Mouse (Mus musculus) forebrain, embryonic 16.5 days (tissue): ENCODE data around the gene Noxa1. TPM values are rescaled to one million over a fixed set of nuclear protein-coding genes. Genes with fewer than 3 reads are reported as not detected.

Source experiments
- ATAC-seq: fragments of 200-750 bp; cut with Nextera tagmentation; 2 replicates; pipeline ENCODE4 v1.8.0; 2017; ENCODE audit warnings: mild to moderate bottlenecking, moderate library complexity
- H3K27ac ChIP-seq: fragments of 300-500 bp; sonication (generic); 2 replicates; pipeline ENCODE4 v1.5.1; 2014; ENCODE audit warnings: low read length, control low read depth
- H3K27me3 ChIP-seq: fragments of 300-500 bp; sonication (generic); replicated peaks from 2 replicates; pipeline ENCODE4 v1.6.1; 2014; ENCODE audit warnings: low read length; ENCODE audit not compliant: control insufficient read depth, insufficient read depth
- H3K36me3 ChIP-seq: fragments of 300-500 bp; sonication (generic); 2 replicates; pipeline ENCODE4 v1.6.1; 2014; ENCODE audit not compliant: control insufficient read depth, insufficient read depth
- H3K4me1 ChIP-seq: fragments of 300-500 bp; sonication (generic); replicated peaks from 2 replicates; pipeline ENCODE4 v1.6.1; 2014; ENCODE audit warnings: low read length; ENCODE audit not compliant: control insufficient read depth, insufficient read depth
- H3K4me2 ChIP-seq: fragments of 300-500 bp; sonication (generic); 2 replicates; pipeline ENCODE4 v1.6.1; 2014; ENCODE audit warnings: mild to moderate bottlenecking, low read length, control low read depth
- H3K4me3 ChIP-seq: fragments of 300-500 bp; sonication (generic); replicated peaks from 2 replicates; pipeline ENCODE4 v1.5.1; 2014; ENCODE audit warnings: mild to moderate bottlenecking, low read length, control low read depth
- H3K9ac ChIP-seq: fragments of 300-500 bp; sonication (generic); replicated peaks from 2 replicates; pipeline ENCODE4 v1.6.1; 2014; ENCODE audit warnings: low read depth, low read length, control low read depth
- H3K9me3 ChIP-seq: fragments of 300-500 bp; sonication (generic); 2 replicates; pipeline ENCODE4 v1.6.1; 2016; ENCODE audit warnings: low read length; ENCODE audit not compliant: control insufficient read depth
- WGBS: fragments of 180-500 bp; shearing (Covaris S2); extraction: QIAGEN DNeasy Blood & Tissue Kit; methylation state at CpG from one replicate; pipeline ENCODE4 v1.1.7; 2014; 5-methylcytosine and 5-hydroxymethylcytosine counted together
- polyA plus RNA-seq: library from polyadenylated mRNA; unstranded; fragments of >200 nt; fragmentation: Nextera tagmentation; extraction: Ambion mirVana; gene quantifications from 2 replicates; pipeline ENCODE4 v1.2.1, GENCODE M21; 2015

Noxa1 gene
- not detected in 2 replicates for polyA plus RNA-seq

DNA sequence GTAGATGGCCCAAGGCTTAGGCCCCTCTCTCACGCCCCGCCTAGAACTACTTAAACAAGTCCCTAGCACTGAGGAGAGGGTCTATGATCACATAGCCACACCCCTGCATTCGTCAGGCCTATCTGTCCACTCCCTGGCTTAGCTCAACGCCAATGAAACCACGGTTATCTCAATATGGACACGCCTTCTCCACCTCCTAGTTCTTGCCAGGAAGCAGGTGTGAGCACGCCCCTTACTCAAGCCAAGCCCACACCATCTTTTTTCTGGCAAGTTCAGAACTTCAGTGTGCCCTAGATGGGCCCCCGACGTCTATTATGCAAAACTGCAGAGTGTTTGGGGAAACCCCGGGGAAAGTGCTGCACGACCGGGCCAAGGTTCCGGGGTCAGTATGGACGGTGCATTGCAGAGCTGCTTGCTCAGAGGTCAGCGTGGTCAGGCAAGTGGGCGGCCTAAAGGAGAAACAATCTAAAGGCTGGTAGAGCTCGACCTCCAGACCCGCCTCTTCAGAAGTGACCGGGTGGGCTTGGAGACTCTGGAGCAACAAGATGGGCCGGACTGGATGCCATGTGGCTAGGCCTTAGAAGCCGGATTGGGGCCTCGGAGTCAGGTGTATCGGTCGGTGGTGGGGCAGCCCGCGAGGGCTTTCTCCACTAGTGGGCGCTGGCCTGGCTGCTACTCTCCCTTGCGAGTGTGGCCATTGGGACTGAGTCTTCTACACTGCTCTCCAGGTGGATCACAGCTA, at the start of gene Noxa1:
TSS of gene Noxa1 (minus strand) at position 41 of the 742 bp plus-strand sequence.
- no peaks in the 10 kb centered on the region for H3K9me3 ChIP-seq
- H3K27me3 ChIP-seq: no peaks in the 10 kb centered on the region
- no peak within 1 kb of the TSS for H3K27ac ChIP-seq
- H3K36me3 ChIP-seq: no peaks in the 10 kb centered on the region
- no peak within 1 kb of the TSS for H3K4me3 ChIP-seq
- H3K9ac ChIP-seq: no peak within 1 kb of the TSS
- WGBS: 55% methylated on average over 28 of the region's 28 CpGs
- H3K4me1 ChIP-seq: peaks cover 12% of the 10 kb centered on the region
- no peak for ATAC-seq
- H3K4me2 ChIP-seq: no peak within 1 kb of the TSS

DNA sequence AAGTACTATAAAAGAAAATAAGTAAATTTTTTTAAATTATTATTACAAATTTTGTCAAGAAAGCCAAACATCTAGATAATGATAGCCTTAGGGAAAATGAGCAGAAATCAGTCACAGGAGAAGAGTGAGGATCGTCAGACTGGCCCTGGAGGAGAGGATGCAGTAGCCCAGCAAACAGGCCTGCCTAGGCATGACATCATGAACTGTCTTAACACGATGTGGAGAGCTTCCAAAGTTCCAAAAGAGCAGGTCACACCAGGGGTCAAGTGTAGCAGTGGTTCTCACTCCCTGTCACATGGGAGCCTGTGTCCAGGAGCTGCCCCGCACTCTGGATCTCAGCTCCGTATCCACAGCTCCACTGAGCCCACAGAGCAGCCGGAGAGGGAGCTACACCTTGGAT, 47.0 kb upstream of the Noxa1 start:
- H3K4me3 ChIP-seq: no peak overlapping the region
- no peak overlapping the region for H3K9ac ChIP-seq
- H3K27ac ChIP-seq: no peak overlapping the region
- no peaks in the 10 kb centered on the region for H3K27me3 ChIP-seq
- no peaks in the 10 kb centered on the region for H3K9me3 ChIP-seq
- WGBS: 89% methylated on average over 5 of the region's 5 CpGs
- no peak for ATAC-seq
- no peaks in the 10 kb centered on the region for H3K4me1 ChIP-seq
- H3K4me2 ChIP-seq: no peak overlapping the region
- no peaks in the 10 kb centered on the region for H3K36me3 ChIP-seq

GRCm38 (mm10) chr2:25141185-25141584, 46.2 kb upstream of the Noxa1 start:
- ATAC-seq: no peak
- no peaks in the 10 kb centered on the region for H3K4me1 ChIP-seq
- H3K4me2 ChIP-seq: no peak overlapping the region
- no peak overlapping the region for H3K27ac ChIP-seq
- no peaks in the 10 kb centered on the region for H3K9me3 ChIP-seq
- H3K27me3 ChIP-seq: no peaks in the 10 kb centered on the region
- no peak overlapping the region for H3K4me3 ChIP-seq
- no peak overlapping the region for H3K9ac ChIP-seq
- 71% methylated on average over 4 of the region's 4 CpGs for WGBS
- no peaks in the 10 kb centered on the region for H3K36me3 ChIP-seq

DNA sequence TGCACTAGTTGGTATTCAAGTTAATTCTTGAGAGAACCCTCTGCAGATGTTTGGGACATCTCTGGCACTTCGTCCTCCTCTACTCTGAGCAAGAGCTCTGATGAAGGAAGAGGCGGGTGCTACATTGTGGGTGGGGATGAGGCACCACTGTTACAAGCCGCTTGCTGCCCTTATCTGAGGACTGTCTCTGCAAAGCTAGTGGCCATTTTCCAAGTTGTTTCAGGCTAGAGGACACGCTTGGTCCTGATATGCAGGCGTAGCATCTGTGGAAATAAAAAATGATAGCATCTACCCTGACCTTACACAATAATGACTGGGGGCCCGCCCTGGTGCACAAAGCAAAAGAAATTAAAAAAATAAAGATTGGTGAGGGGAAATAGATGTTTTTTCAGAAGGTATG, 42.9 kb upstream of the Noxa1 start:
- ATAC-seq: no peak
- 82% methylated on average over 6 of the region's 6 CpGs for WGBS
- H3K9ac ChIP-seq: no peak overlapping the region
- no peaks in the 10 kb centered on the region for H3K4me1 ChIP-seq
- no peak overlapping the region for H3K27ac ChIP-seq
- no peaks in the 10 kb centered on the region for H3K36me3 ChIP-seq
- no peaks in the 10 kb centered on the region for H3K27me3 ChIP-seq
- H3K4me2 ChIP-seq: no peak overlapping the region
- H3K4me3 ChIP-seq: no peak overlapping the region
- H3K9me3 ChIP-seq: no peaks in the 10 kb centered on the region

GRCm38 (mm10) chr2:25131601-25132000, 36.7 kb upstream of the Noxa1 start:
- 71% methylated on average over 9 of the region's 9 CpGs for WGBS
- H3K4me2 ChIP-seq: no peak overlapping the region
- H3K9ac ChIP-seq: no peak overlapping the region
- no peak overlapping the region for H3K4me3 ChIP-seq
- H3K36me3 ChIP-seq: no peaks in the 10 kb centered on the region
- no peak for ATAC-seq
- no peaks in the 10 kb centered on the region for H3K9me3 ChIP-seq
- H3K27ac ChIP-seq: no peak overlapping the region
- no peaks in the 10 kb centered on the region for H3K27me3 ChIP-seq
- H3K4me1 ChIP-seq: peaks cover 9% of the 10 kb centered on the region

DNA sequence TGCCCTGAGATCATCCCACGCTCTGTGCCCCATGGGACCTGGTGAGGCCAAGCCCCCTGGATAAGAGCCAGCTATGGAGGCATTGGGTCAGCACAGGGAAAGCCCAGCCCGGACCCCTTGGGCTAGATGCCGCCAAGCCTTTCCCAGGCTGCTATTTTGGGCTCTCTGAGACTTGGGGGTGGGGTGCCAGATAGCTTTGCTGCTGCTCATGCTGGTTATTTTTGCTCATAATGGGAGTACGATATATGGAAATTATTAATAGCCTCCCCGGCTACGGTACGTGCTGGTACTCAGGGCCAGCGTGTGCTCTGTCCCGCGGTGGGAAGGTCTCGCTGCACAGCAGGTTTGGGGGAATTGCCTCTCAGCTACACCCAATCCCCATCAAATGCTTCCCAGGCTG, 33.1 kb upstream of the Noxa1 start:
- Histone ChIP-seq H3K4me2 (no peak overlapping the region), H3K9me3 (no peaks in the 10 kb centered on the region), H3K4me1 (peaks cover 19% of the 10 kb centered on the region), H3K9ac (no peak overlapping the region), H3K27me3 (no peaks in the 10 kb centered on the region), H3K36me3 (no peaks in the 10 kb centered on the region), H3K4me3 (no peak overlapping the region), H3K27ac (no peak overlapping the region)
- ATAC-seq: no peak
- WGBS: 70% methylated on average over 11 of the region's 11 CpGs

DNA sequence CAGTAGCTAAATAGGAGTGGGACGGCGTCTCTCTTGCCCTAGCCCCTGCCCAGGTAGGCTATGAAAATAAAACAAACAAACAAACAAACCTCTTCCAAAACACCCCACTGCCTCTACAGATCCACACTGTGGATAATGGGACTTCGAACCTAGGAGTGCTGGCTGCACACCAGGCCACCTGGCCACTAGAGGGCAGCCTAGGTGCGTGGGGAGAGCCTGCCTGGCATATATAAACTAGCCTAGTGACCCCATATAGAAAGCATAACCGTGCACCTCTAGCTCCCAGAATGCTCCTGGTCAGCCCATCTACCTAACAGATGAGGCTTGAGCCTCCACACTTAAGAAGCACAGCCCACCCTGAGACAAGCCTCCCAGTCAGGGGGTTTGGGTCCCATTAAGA, 32.3 kb upstream of the Noxa1 start:
- no peak for ATAC-seq
- no peaks in the 10 kb centered on the region for H3K27me3 ChIP-seq

DNA sequence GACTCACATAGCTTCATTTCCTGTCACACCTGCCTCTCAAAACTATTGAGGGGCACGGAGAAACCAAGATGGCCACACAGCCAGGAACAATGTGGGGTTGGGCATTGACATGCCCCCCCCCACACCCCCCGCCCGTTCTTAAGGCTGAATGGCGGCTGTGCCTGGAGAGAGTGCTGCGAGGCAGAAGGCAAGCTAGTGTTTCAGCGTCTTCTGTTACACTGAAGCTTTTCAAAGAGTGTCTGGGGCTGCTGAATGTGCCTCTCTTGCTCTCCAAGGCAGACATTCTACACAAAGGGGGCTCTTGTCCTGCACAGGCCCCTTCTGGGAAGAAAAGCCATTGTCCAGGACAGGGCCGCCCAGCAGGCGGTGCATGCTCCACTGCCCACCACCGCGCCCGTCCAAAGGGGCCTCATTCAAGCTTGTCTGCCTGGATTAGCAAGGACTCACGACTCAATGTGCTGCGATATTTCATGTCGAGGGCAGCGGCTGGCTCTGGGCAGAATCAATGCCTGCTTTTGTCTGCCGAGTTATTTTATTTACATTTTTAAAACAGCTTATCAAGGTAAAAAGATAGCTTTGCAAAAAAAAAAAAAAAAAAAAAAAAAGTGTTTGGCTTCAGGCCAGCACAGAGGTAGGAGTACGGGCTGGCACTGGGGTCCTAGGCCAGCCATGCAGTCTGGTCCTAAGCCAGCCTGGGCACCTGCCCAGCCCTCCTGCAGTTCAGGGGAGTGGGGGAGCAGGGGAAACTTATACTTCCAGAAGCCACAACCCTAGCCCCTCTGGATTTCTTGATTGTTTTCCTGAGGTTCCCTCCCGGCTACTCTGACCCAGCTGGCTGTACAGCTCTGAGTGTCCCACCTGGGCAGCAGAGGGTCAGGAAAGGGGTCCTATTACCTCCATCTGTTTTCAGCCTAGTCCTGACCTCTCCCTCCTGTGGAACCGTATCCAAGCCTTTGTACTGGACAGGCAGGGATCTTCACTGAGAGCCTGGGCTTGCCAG, 31.4 kb upstream of the Noxa1 start:
- Histone ChIP-seq H3K27me3 (no peaks in the 10 kb centered on the region), H3K27ac (peak overlapping the region; percentile 75), H3K4me2 (no peak overlapping the region), H3K9me3 (no peaks in the 10 kb centered on the region), H3K4me3 (no peak overlapping the region), H3K4me1 (peaks cover 19% of the 10 kb centered on the region), H3K36me3 (no peaks in the 10 kb centered on the region), H3K9ac (peak overlapping the region; percentile 45; the same call in 1 of the 2 replicates)
- 4% methylated on average over 19 of the region's 19 CpGs for WGBS
- peak; percentile 94 for ATAC-seq

More for the DNA sequence above, 32.3 kb upstream of the Noxa1 start:
- Histone ChIP-seq H3K9me3 (no peaks in the 10 kb centered on the region), H3K9ac (no peak overlapping the region), H3K4me1 (peaks cover 19% of the 10 kb centered on the region), H3K36me3 (no peaks in the 10 kb centered on the region), H3K27ac (peak overlapping the region; percentile 75), H3K4me2 (no peak overlapping the region), H3K4me3 (no peak overlapping the region)
- 30% methylated on average over 5 of the region's 5 CpGs for WGBS

- H3K9ac ChIP-seq: no peak overlapping the region
- H3K9me3 ChIP-seq: no peaks in the 10 kb centered on the region
- ATAC-seq: no peak
- H3K4me3 ChIP-seq: no peak overlapping the region
- peaks cover 19% of the 10 kb centered on the region for H3K4me1 ChIP-seq
- WGBS: 53% methylated on average over 6 of the region's 6 CpGs
- H3K27me3 ChIP-seq: no peaks in the 10 kb centered on the region
- H3K27ac ChIP-seq: peak overlapping the region; percentile 75
- H3K36me3 ChIP-seq: no peaks in the 10 kb centered on the region
- H3K4me2 ChIP-seq: no peak overlapping the region
Measured at GRCm38 (mm10) chr2:25125146-25125545, 30.2 kb upstream of the Noxa1 start.
